Mouse (Mus musculus): ENCODE measurements around the gene Sfxn4. TPM values are rescaled to one million over a fixed set of nuclear protein-coding genes. Genes with fewer than 3 reads are reported as not detected.

Sfxn4 gene
- total and polyA plus RNA-seq, 2 experiments from 2014 or later = 7.8 to 9.0 TPM

DNA sequence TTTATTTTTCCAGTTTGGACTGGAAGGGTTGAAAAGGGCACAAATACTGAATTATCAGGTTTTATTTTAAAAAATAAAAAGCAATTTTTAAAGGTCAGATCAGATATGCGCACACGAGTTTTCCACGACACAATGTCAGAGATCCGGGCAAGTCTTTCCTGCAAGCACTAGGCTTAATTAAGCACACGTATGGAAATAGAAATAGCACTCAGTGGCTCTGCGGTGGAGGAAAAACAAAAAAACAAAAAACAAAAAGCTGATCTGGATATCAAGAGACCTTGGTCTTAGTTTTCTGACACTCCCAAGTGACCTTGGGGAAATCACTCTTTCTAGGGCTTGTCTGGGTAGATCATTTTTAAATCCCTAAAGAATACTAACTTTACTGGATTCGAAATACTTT, 71.8 kb downstream of the Sfxn4 start:
- TF ChIP-seq CTCF (IDR thresholded peaks at IDR 0.05) = no peak
- 2% methylated on average over 7 of the region's 7 CpGs for WGBS
- Histone ChIP-seq H3K9ac (replicated peaks; ENCODE audit: low read length, poor library complexity, severe bottlenecking) (peak overlapping the region; percentile 100), H3K9me3 (ENCODE audit: low read length) (no peaks in the 10 kb centered on the region), H3K4me3 (ENCODE audit: low read depth, low read length) (peak overlapping the region; percentile 97), H3K27ac (ENCODE audit: low read depth, low read length) (peak overlapping the region; percentile 98; the same call in 1 of the 2 replicates), H3K36me3 (ENCODE audit: insufficient read depth, low read length) (no peaks in the 10 kb centered on the region), H3K4me1 (ENCODE audit: insufficient read depth, low read length) (peaks cover 3% of the 10 kb centered on the region; the same call in 1 of the 2 replicates), H3K4me2 (ENCODE audit: low read depth, low read length, poor library complexity, severe bottlenecking) (peak overlapping the region; percentile 73), H3K27me3 (ENCODE audit: insufficient read depth, low read length) (no peaks in the 10 kb centered on the region)
- DNase-seq (ENCODE audit: low spot score) = no peak
- no peak for ATAC-seq (ENCODE audit: low FRiP score)

DNA sequence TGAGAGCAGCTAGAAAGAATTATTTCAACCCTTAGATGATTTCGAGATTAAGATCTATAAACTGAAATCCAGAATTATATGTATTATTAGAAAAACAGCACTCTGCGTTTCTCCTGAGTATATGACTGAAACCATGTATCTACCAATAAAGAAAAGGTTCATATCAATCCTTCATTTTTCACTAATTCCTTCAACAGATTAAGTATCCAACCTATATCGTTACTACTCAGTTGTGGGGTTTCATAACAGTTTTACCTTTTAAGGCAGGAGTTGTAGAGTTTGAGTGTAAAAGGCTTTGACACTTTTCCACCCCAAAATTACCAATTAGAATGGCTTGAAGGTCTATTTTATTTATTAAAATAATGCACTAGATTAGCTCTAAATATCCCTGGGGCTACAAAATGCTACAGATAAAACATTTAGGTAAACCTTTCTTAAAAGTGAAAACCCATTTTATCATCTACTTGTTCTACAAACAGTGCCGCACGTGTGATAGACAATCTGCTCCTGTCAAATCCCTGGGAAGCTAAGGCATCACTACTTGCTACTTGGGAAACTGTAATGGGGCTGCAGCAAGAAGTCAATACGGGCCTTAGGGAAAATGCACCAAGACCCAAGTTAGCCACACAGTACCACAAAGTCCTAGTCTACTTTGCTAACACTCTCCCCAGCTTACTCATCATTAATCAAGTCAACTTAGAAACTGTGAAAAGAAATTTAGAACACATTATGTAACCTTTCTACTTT, 72.9 kb downstream of the Sfxn4 start:
- peaks cover 3% of the 10 kb centered on the region; the same call in 1 of the 2 replicates for H3K4me1 ChIP-seq (ENCODE audit: insufficient read depth, low read length)
- peak overlapping the region; percentile 5; the same call in 1 of the 2 replicates for H3K4me3 ChIP-seq (ENCODE audit: low read depth, low read length)
- no peak overlapping the region for H3K9ac ChIP-seq (replicated peaks; ENCODE audit: low read length, poor library complexity, severe bottlenecking)
- H3K27me3 ChIP-seq (ENCODE audit: insufficient read depth, low read length) = no peaks in the 10 kb centered on the region
- DNase-seq (ENCODE audit: low spot score) = no peak
- peak overlapping the region; percentile 73 for H3K4me2 ChIP-seq (ENCODE audit: low read depth, low read length, poor library complexity, severe bottlenecking)
- no peaks in the 10 kb centered on the region for H3K9me3 ChIP-seq (ENCODE audit: low read length)
- no peaks in the 10 kb centered on the region for H3K36me3 ChIP-seq (ENCODE audit: insufficient read depth, low read length)
- no peak overlapping the region for H3K27ac ChIP-seq (ENCODE audit: low read depth, low read length)
- no peak for ATAC-seq (ENCODE audit: low FRiP score)
- WGBS = 39% methylated on average over 6 of the region's 6 CpGs
- no peak for TF ChIP-seq CTCF (IDR thresholded peaks at IDR 0.05)

DNA sequence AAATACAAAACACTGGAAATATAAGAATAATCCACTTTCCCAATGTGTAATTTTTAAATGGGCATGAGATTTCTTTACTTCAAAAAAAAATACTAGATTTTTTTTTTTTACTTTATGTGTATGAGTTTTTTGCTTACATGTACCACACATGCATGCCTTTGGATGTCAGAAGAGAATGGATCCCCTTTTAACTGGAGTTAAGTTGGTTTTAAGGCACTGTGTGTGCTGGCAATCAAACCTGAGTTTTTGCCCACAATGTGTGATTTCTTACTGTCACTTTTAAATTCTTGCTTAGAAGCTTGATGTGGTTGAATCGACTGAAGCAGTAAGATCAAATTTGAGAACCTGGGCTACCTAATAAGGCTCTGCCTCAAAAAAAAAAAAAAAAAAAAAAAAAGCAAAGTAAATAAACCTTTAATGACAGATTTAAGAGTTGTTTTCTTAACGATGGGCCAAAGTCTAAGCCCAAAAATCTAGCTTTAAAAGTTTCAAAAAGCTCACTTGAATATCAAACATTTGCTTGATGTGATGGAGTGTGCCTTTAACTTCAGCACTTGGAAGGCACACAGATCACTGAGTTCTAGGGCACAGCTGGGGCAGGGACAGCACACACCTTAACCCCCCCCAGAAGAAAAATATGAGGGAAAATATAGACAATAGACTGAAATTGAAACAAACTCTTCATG, 73.7 kb downstream of the Sfxn4 start:
- Histone ChIP-seq H3K4me2 (ENCODE audit: low read depth, low read length, poor library complexity, severe bottlenecking) (no peak overlapping the region), H3K4me3 (ENCODE audit: low read depth, low read length) (no peak overlapping the region), H3K27me3 (ENCODE audit: insufficient read depth, low read length) (no peaks in the 10 kb centered on the region), H3K4me1 (ENCODE audit: insufficient read depth, low read length) (peaks cover 3% of the 10 kb centered on the region; the same call in 1 of the 2 replicates), H3K27ac (ENCODE audit: low read depth, low read length) (no peak overlapping the region), H3K9ac (replicated peaks; ENCODE audit: low read length, poor library complexity, severe bottlenecking) (no peak overlapping the region), H3K9me3 (ENCODE audit: low read length) (no peaks in the 10 kb centered on the region), H3K36me3 (ENCODE audit: insufficient read depth, low read length) (no peaks in the 10 kb centered on the region)
- 73% methylated on average over 2 of the region's 2 CpGs for WGBS
- no peak for TF ChIP-seq CTCF (IDR thresholded peaks at IDR 0.05)
- DNase-seq (ENCODE audit: low spot score) (no peak), ATAC-seq (ENCODE audit: low FRiP score) (no peak)

Other genes with a start within 250 kb of the Sfxn4 start
- gene Nanos1, start 105.5 kb downstream of the Sfxn4 start, total RNA-seq (2014; rRNA removed) = 49.3 and 53.1 TPM in 2 replicates
- 19.6 and 20.8 TPM in 2 replicates for gene Nanos1, start 105.5 kb downstream of the Sfxn4 start, polyA plus RNA-seq (2015; fragmentation: Nextera tagmentation; extraction: Ambion mirVana)
- 86.5 and 119 TPM in 2 replicates for gene Eif3a, start 70.8 kb downstream of the Sfxn4 start, total RNA-seq (2014; rRNA removed)
- gene Eif3a, start 70.8 kb downstream of the Sfxn4 start, polyA plus RNA-seq (2015; fragmentation: Nextera tagmentation; extraction: Ambion mirVana) = 78.3 and 87.0 TPM in 2 replicates
- 39.8 and 47.5 TPM in 2 replicates for gene Fam45a, start 49.9 kb downstream of the Sfxn4 start, total RNA-seq (2014; rRNA removed)
- gene Fam45a, start 49.9 kb downstream of the Sfxn4 start, polyA plus RNA-seq (2015; fragmentation: Nextera tagmentation; extraction: Ambion mirVana) = 45.5 and 46.4 TPM in 2 replicates
- gene Prdx3, start 13.1 kb upstream of the Sfxn4 start, total RNA-seq (2014; rRNA removed) = 82.8 and 93.8 TPM in 2 replicates
- gene Prdx3, start 13.1 kb upstream of the Sfxn4 start, polyA plus RNA-seq (2015; fragmentation: Nextera tagmentation; extraction: Ambion mirVana) = 110 and 117 TPM in 2 replicates
- 10.6 and 11.2 TPM in 2 replicates for gene Grk5, start 28.3 kb upstream of the Sfxn4 start, total RNA-seq (2014; rRNA removed)
- gene Grk5, start 28.3 kb upstream of the Sfxn4 start, polyA plus RNA-seq (2015; fragmentation: Nextera tagmentation; extraction: Ambion mirVana) = 1.2 and 2.1 TPM in 2 replicates

Measured in midbrain, postnatal 0 days (tissue).